Mouse (Mus musculus) fat pad, adult 2 months (tissue): Measurements from ENCODE around the gene Gm17657.

ENCODE experiments used
- DNase-seq: peaks from one replicate; pipeline ENCODE4 v3.0.0-alpha.2; 2011; ENCODE audit warnings: low read depth, low spot score; ENCODE audit errors: extremely low read depth

The Gm17657 gene

GRCm38 (mm10) chr17:29549543-29550428, at the start of gene Gm17657, which contains the start of gene Tbc1d22b:
Gm17657 (minus strand) TSS chr17:29549638.
Tbc1d22b (plus strand) TSS chr17:29549785.
- DNase-seq, result no peak

GRCm38 (mm10) chr17:29599051-29599450, 49.6 kb upstream of the Gm17657 start:
- no peak for DNase-seq

GRCm38 (mm10) chr17:29596771-29597132, 47.3 kb upstream of the Gm17657 start:
- DNase-seq, result no peak

GRCm38 (mm10) chr17:29595891-29596770, 46.7 kb upstream of the Gm17657 start:
- no peak for DNase-seq

GRCm38 (mm10) chr17:29589221-29589898, 39.9 kb upstream of the Gm17657 start:
- DNase-seq, result no peak

GRCm38 (mm10) chr17:29586921-29587320, 37.5 kb upstream of the Gm17657 start:
- DNase-seq, result no peak

GRCm38 (mm10) chr17:29585446-29585845, 36.0 kb upstream of the Gm17657 start:
- no peak for DNase-seq

GRCm38 (mm10) chr17:29584737-29585136, 35.3 kb upstream of the Gm17657 start:
- DNase-seq, result no peak

- no peak for DNase-seq
These were observed 34.9 kb upstream of the Gm17657 start for GRCm38 (mm10) chr17:29584306-29584705.

GRCm38 (mm10) chr17:29583569-29583968, 34.1 kb upstream of the Gm17657 start:
- no peak for DNase-seq

- no peak for DNase-seq
These were observed 30.2 kb upstream of the Gm17657 start for GRCm38 (mm10) chr17:29579579-29580126.

GRCm38 (mm10) chr17:29569831-29570230, 20.4 kb upstream of the Gm17657 start:
- no peak for DNase-seq

GRCm38 (mm10) chr17:29568435-29568834, 19.0 kb upstream of the Gm17657 start:
- no peak for DNase-seq

GRCm38 (mm10) chr17:29565521-29565920, 16.1 kb upstream of the Gm17657 start:
- DNase-seq, result no peak

GRCm38 (mm10) chr17:29558476-29558875, 9.0 kb upstream of the Gm17657 start:
- no peak for DNase-seq

GRCm38 (mm10) chr17:29556893-29557292, 7.5 kb upstream of the Gm17657 start:
- no peak for DNase-seq

GRCm38 (mm10) chr17:29556456-29556855, 7.0 kb upstream of the Gm17657 start:
- no peak for DNase-seq

- DNase-seq, result no peak
These were observed 4.7 kb upstream of the Gm17657 start for GRCm38 (mm10) chr17:29554176-29554575.

GRCm38 (mm10) chr17:29552162-29552732, 2.8 kb upstream of the Gm17657 start, which contains the start of gene Tmem217:
Tmem217 (minus strand) TSS chr17:29552385.
- DNase-seq, result no peak

- no peak for DNase-seq
These were observed 1.6 kb upstream of the Gm17657 start for GRCm38 (mm10) chr17:29551019-29551418.
